Mouse (Mus musculus): ENCODE measurements around the gene Trp53i11. TPM values are rescaled to one million over a fixed set of nuclear protein-coding genes. Genes with fewer than 3 reads are reported as not detected.

The Trp53i11 gene
- total and polyA plus RNA-seq, 3 experiments: 0.36 to 32.1 (median 0.73) TPM

DNA sequence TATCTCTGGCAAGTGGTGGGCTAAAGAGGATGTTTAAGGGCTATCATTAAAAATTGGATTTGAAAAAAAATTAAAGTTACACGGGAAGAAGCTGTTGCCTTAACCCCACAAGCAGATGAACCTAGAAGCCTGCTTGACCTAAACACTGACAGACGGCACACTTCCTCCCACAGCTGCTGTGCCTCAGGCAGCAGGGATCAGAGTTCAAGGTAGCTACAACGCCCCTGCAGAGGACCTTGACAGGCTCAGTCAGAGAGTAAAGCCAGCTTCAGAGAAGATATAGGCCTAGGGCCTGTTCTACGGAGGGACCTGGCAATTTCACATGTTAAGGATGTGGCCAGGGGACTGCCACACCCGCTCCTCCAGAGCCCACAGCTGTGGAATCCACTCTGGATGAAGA lies 14.9 kb upstream of the Trp53i11 start:
- H3K4me1 ChIP-seq (ENCODE audit: control insufficient read depth in 1 of 2, insufficient read depth in 2 of 2): peaks cover 6% of the 10 kb centered on the region in 2 experiments
- TF ChIP-seq MAFK (IDR thresholded peaks at IDR 0.05; ENCODE audit: insufficient replicate concordance, low read length): no peak
- TF ChIP-seq TCF12 (IDR thresholded peaks at IDR 0.05; ENCODE audit: low read depth, low read length): no peak
- TF ChIP-seq MXI1 (IDR thresholded peaks at IDR 0.05; ENCODE audit: low read depth, low read length): no peak
- TF ChIP-seq CHD2 (IDR thresholded peaks at IDR 0.05; ENCODE audit: low read length): no peak
- no peak for TF ChIP-seq RAD21 (IDR thresholded peaks at IDR 0.05; ENCODE audit: low read depth, low read length)
- no peak for TF ChIP-seq NRF1 (IDR thresholded peaks at IDR 0.05; ENCODE audit: low read depth, low read length)
- TF ChIP-seq ELF1 (IDR thresholded peaks at IDR 0.05; ENCODE audit: low read depth, low read length): no peak
- no peak for TF ChIP-seq MYC (IDR thresholded peaks at IDR 0.05; ENCODE audit: low read depth, low read length)
- no peak for TF ChIP-seq ETS1 (conservative IDR thresholded peaks at IDR 0.05; ENCODE audit: low read depth, low read length)
- no peak for TF ChIP-seq TBP (conservative IDR thresholded peaks at IDR 0.05; ENCODE audit: low read depth, low read length)
- H3K27me3 ChIP-seq (replicated peaks): peaks cover 92% of the 10 kb centered on the region
- H3K27ac ChIP-seq (ENCODE audit: insufficient read depth, low read depth): no peak overlapping the region
- no peaks in the 10 kb centered on the region for H3K79me2 ChIP-seq (replicated peaks; ENCODE audit: control insufficient read depth, extremely low read depth, insufficient read depth, poor library complexity, severe bottlenecking)
- H3K4me3 ChIP-seq (replicated peaks in 1 of 3; ENCODE audit: low read depth in 2 of 3, low read length in 2 of 3, poor library complexity in 1 of 3): no peak overlapping the region
- no peak overlapping the region for H3K9ac ChIP-seq (ENCODE audit: insufficient read depth, low read depth)
- dilution Hi-C loops (cut with MboI; ENCODE audit: extremely low pct_ligation_motif_present, extremely low pct_unique_long_range_greater_than_20kb, low sequenced_read_pairs) (no loop called here), in situ Hi-C loops (cut with MboI; ENCODE audit: low pct_ligation_motif_present, low pct_unique_long_range_greater_than_20kb, low sequenced_read_pairs) (loop anchor here (10.0 kb wide), 1 partner anchor 48 kb away; no protein-coding TSS in a partner anchor)
- no peaks in the 10 kb centered on the region for H3K9me3 ChIP-seq (replicated peaks; ENCODE audit: low read length)
- H3K36me3 ChIP-seq (replicated peaks in 1 of 2; ENCODE audit: control insufficient read depth in 1 of 2, insufficient read depth in 1 of 2, low read length in 1 of 2): no peaks in the 10 kb centered on the region
- DNase-seq (ENCODE audit: extremely low read depth): no peak
- H3K4me2 ChIP-seq (ENCODE audit: insufficient read depth, low read depth, poor library complexity, severe bottlenecking): no peak overlapping the region

DNA sequence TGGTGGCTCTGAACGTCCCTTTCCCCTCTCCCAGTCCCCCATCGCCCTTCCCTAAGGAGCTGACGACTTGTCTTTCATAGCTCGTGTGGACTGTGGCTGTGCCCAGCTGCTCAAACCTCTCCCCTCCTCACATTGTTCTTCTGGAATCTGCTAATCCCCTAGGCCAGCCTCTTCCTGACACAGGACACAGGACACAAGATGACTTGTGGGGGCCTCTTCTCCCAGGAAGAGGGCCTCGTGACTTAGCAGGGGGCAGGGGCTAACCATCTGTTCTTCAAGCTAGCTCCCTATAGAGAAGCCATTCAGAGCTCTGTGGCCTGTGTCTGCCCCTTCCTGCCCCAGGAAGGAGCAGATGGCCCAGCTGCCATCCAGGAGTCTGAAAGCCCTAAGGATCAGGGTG lies 13.2 kb upstream of the Trp53i11 start:
- Histone ChIP-seq H3K36me3 (replicated peaks in 1 of 2; ENCODE audit: control insufficient read depth in 1 of 2, insufficient read depth in 1 of 2, low read length in 1 of 2) (no peaks in the 10 kb centered on the region), H3K27ac (ENCODE audit: insufficient read depth, low read depth) (no peak overlapping the region), H3K79me2 (replicated peaks; ENCODE audit: control insufficient read depth, extremely low read depth, insufficient read depth, poor library complexity, severe bottlenecking) (no peaks in the 10 kb centered on the region), H3K4me2 (ENCODE audit: insufficient read depth, low read depth, poor library complexity, severe bottlenecking) (no peak overlapping the region), H3K9me3 (replicated peaks; ENCODE audit: low read length) (no peaks in the 10 kb centered on the region), H3K27me3 (replicated peaks) (peaks cover 93% of the 10 kb centered on the region), H3K4me1 (ENCODE audit: control insufficient read depth in 1 of 2, insufficient read depth in 2 of 2) (peaks cover 5 to 10% of the 10 kb centered on the region in 2 experiments; a peak in 3 of 4 replicates), H3K9ac (ENCODE audit: insufficient read depth, low read depth) (no peak overlapping the region), H3K4me3 (replicated peaks in 1 of 3; ENCODE audit: low read depth in 2 of 3, low read length in 2 of 3, poor library complexity in 1 of 3) (no peak overlapping the region)
- TF ChIP-seq MYC (IDR thresholded peaks at IDR 0.05; ENCODE audit: low read depth, low read length): no peak
- no peak for TF ChIP-seq JUND (conservative IDR thresholded peaks at IDR 0.05; ENCODE audit: low read depth, low read length)
- TF ChIP-seq NRF1 (IDR thresholded peaks at IDR 0.05; ENCODE audit: low read depth, low read length): no peak
- no peak for TF ChIP-seq CHD1 (IDR thresholded peaks at IDR 0.05; ENCODE audit: low read depth, low read length)
- no peak for TF ChIP-seq MEF2A (IDR thresholded peaks at IDR 0.05; ENCODE audit: borderline replicate concordance, low read depth, low read length)
- TF ChIP-seq USF1 (IDR thresholded peaks at IDR 0.05; ENCODE audit: low read depth, low read length): no peak
- TF ChIP-seq ETS1 (conservative IDR thresholded peaks at IDR 0.05; ENCODE audit: low read depth, low read length): no peak
- TF ChIP-seq E2F4 (IDR thresholded peaks at IDR 0.05; ENCODE audit: insufficient replicate concordance, low read depth, low read length): no peak
- in situ Hi-C loops (cut with MboI; ENCODE audit: low pct_ligation_motif_present, low pct_unique_long_range_greater_than_20kb, low sequenced_read_pairs): loop anchor here (10.0 kb wide), 1 partner anchor 49 kb away; no protein-coding TSS in a partner anchor
- no peak for DNase-seq (ENCODE audit: extremely low read depth)
- dilution Hi-C loops (cut with MboI; ENCODE audit: extremely low pct_ligation_motif_present, extremely low pct_unique_long_range_greater_than_20kb, low sequenced_read_pairs): no loop called here

Measured in CH12.LX (cell line).